Mouse (Mus musculus): ENCODE data around the gene Gm11168. TPM values are rescaled to one million over a fixed set of nuclear protein-coding genes. Genes with fewer than 3 reads are reported as not detected.
"Not testable (repeated sequence)": the region's sequence is repeated elsewhere in the genome, so short reads cannot be mapped to it uniquely, and the experiment has no call there.

Gm11168 gene
- total RNA-seq (2022), result not detected

GRCm38 (mm10) chr9:3002794-3003396, at the start of gene Gm11168:
Gm11168 (plus strand) TSS chr9:3003346.
- DNase-seq (ENCODE audit: low spot score in 2 of 2), result not testable (repeated sequence)

- DNase-seq (ENCODE audit: low spot score in 2 of 2), result peak; percentile 12 to 14
These were observed 2.6 kb upstream of the Gm11168 start, which contains the start of gene Gm10722 for GRCm38 (mm10) chr9:3000445-3000972. Gm10722 (plus strand) TSS chr9:3000922.

GRCm38 (mm10) chr9:3001006-3001405, 2.1 kb upstream of the Gm11168 start:
- DNase-seq (ENCODE audit: low spot score in 2 of 2), result peak in 1 of 2 experiments; percentile 14

- DNase-seq (ENCODE audit: low spot score in 2 of 2), result peak; percentile 93 to 99
These were observed 1.0 kb upstream of the Gm11168 start for GRCm38 (mm10) chr9:3001948-3002659.

GRCm38 (mm10) chr9:3006179-3006578, 3.0 kb downstream of the Gm11168 start:
- DNase-seq (ENCODE audit: low spot score in 2 of 2), result not testable (repeated sequence)

GRCm38 (mm10) chr9:3006636-3007035, 3.5 kb downstream of the Gm11168 start:
- DNase-seq (ENCODE audit: low spot score in 2 of 2), result peak; percentile 98 to 100

GRCm38 (mm10) chr9:3007272-3007671, 4.1 kb downstream of the Gm11168 start:
- not testable (repeated sequence) for DNase-seq (ENCODE audit: low spot score in 2 of 2)

GRCm38 (mm10) chr9:3009331-3009730, 6.2 kb downstream of the Gm11168 start:
- DNase-seq (ENCODE audit: low spot score in 2 of 2), result not testable (repeated sequence)

GRCm38 (mm10) chr9:3012054-3012621, 9.0 kb downstream of the Gm11168 start:
- DNase-seq (ENCODE audit: low spot score in 2 of 2), result not testable (repeated sequence)

GRCm38 (mm10) chr9:3012733-3013279, 9.7 kb downstream of the Gm11168 start, which contains the start of gene Gm10721:
Gm10721 (plus strand) TSS chr9:3013140.
- DNase-seq (ENCODE audit: low spot score in 2 of 2), result not testable (repeated sequence)

GRCm38 (mm10) chr9:3015354-3015753, 12.2 kb downstream of the Gm11168 start, which contains the start of gene Gm10720:
Gm10720 (plus strand) TSS chr9:3015654.
- DNase-seq (ENCODE audit: low spot score in 2 of 2), result not testable (repeated sequence)

- not testable (repeated sequence) for DNase-seq (ENCODE audit: low spot score in 2 of 2)
These were observed 12.8 kb downstream of the Gm11168 start for GRCm38 (mm10) chr9:3015896-3016295.

GRCm38 (mm10) chr9:3017108-3017507, 14.0 kb downstream of the Gm11168 start, which contains the start of gene Gm10719:
Gm10719 (plus strand) TSS chr9:3017408.
- DNase-seq (ENCODE audit: low spot score in 2 of 2), result not testable (repeated sequence)

GRCm38 (mm10) chr9:3018944-3019343, 15.8 kb downstream of the Gm11168 start:
- DNase-seq (ENCODE audit: low spot score in 2 of 2), result peak; percentile 1 to 60

- DNase-seq (ENCODE audit: low spot score in 2 of 2), result peak; percentile 3 to 70
These were observed 16.9 kb downstream of the Gm11168 start for GRCm38 (mm10) chr9:3019835-3020727.

- peak; percentile 43 to 81 for DNase-seq (ENCODE audit: low spot score in 2 of 2)
These were observed 19.3 kb downstream of the Gm11168 start for GRCm38 (mm10) chr9:3022316-3023008.

GRCm38 (mm10) chr9:3023312-3023984, 20.3 kb downstream of the Gm11168 start, which contains the start of gene Gm10718:
Gm10718 (plus strand) TSS chr9:3023547.
- DNase-seq (ENCODE audit: low spot score in 2 of 2), result peak; percentile 18 to 44

- peak; percentile 99 to 100 for DNase-seq (ENCODE audit: low spot score in 2 of 2)
These were observed 21.0 kb downstream of the Gm11168 start for GRCm38 (mm10) chr9:3023985-3024648.
